Mouse (Mus musculus) kidney, adult 2 months (tissue): ENCODE measurements at regions not wholly inside any gene's neighbourhood (a gene's known extent, or its start where the extent isn't known, plus 50 kb on each side); places are given as distances from the start of the nearest gene placed in this dataset.
A peak's percentile ranks its signal among the peaks of the same experiment; 100 is the strongest.

Experiments used
- DNase-seq: peaks from one replicate; pipeline ENCODE4 v3.0.0; 2021
- H3K27ac ChIP-seq: fragments of 200-500 bp; 2 replicates; pipeline ENCODE4 v1.5.1; 2012; ENCODE audit warnings: low read depth, low read length, control low read depth, inconsistent platforms; ENCODE audit not compliant: insufficient read depth
- H3K27me3 ChIP-seq: fragments of 200-500 bp; replicated peaks from 2 replicates; pipeline ENCODE4 v1.6.1; 2012; ENCODE audit warnings: mild to moderate bottlenecking, moderate library complexity, low read length, inconsistent platforms; ENCODE audit not compliant: control insufficient read depth, insufficient read depth
- H3K36me3 ChIP-seq: fragments of 200-500 bp; 2 replicates; pipeline ENCODE4 v1.6.1; 2012; ENCODE audit warnings: mild to moderate bottlenecking, moderate library complexity, low read length, inconsistent platforms; ENCODE audit not compliant: control insufficient read depth, insufficient read depth
- H3K4me1 ChIP-seq: fragments of 200-500 bp; 2 replicates; pipeline ENCODE4 v1.6.1; 2011; ENCODE audit warnings: low read length; ENCODE audit not compliant: control insufficient read depth, insufficient read depth
- H3K4me3 ChIP-seq: fragments of 200-500 bp; 2 replicates; pipeline ENCODE4 v1.5.1; 2011; ENCODE audit warnings: mild to moderate bottlenecking, low read depth, low read length, control low read depth; ENCODE audit not compliant: insufficient read depth
- CTCF ChIP-seq: fragments of 200-500 bp; conservative IDR thresholded peaks from 2 replicates; pipeline ENCODE4 v1.5.1; 2011; ENCODE audit warnings: low read depth, mild to moderate bottlenecking, control low read depth, low read length, moderate library complexity, mixed read lengths; ENCODE audit not compliant: insufficient read depth, insufficient read length
- POLR2A ChIP-seq: fragments of 200-500 bp; IDR thresholded peaks from one replicate; pipeline ENCODE4 v1.6.1; 2011; ENCODE audit warnings: low read depth, low read length, control low read depth
- WGBS: fragments of 180-500 bp; shearing (Covaris S2); methylation state at CpG from one replicate; pipeline ENCODE4 v1.1.7; 2018; 5-methylcytosine and 5-hydroxymethylcytosine counted together

DNA sequence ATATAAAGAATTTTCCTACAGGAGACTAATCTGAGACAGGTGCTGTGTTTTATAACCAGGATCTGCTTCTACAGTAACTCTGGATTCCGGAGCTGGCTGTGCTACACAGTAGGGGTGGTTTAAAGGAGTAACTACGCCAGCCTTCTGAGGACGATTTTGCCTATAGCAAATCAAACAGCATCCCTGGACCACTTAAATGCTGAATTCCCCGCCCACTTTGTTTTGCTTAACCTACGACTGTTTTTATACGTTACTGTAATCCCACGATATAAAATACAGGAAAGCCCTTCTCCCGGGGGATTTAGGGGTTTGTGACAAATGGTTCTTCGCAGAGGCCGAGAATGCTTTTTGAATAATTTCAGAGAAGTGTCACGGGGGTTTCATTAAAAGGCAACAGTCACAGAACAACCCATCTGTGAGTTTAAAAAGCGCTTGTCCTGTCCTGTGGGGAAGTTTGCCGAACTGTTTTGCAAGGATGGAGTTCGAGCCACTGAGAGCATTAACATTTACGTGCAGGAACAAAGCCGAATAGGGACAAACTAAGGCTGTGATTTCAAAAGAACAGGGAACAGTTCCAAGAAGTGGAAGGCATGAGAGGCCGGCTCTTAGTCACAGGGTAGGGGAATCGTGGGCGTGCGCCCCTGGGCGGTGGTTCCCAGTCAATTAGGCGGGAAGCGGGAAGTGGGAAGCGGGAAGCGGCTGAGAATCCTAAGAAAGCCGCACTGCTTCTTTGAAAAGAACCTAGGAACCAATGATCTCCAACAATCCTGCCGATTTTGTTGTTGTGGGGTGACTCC, 49.7 kb upstream of the Hnrnpa3 start:
- no peak for TF ChIP-seq CTCF
- TF ChIP-seq POLR2A: no peak
- DNase-seq: peak; percentile 56
- no peaks in the 10 kb centered on the region for H3K27me3 ChIP-seq
- WGBS: 56% methylated on average over 27 of the region's 27 CpGs
- peak overlapping the region; percentile 42; the same call in 1 of the 2 replicates for H3K27ac ChIP-seq
- peaks cover 17% of the 10 kb centered on the region for H3K4me1 ChIP-seq
- H3K36me3 ChIP-seq: no peaks in the 10 kb centered on the region
- peak overlapping the region; percentile 18; the same call in 1 of the 2 replicates for H3K4me3 ChIP-seq
